Mouse (Mus musculus) E14TG2a.4 (cell line): ENCODE results near the gene Itpr2.

Source experiments
- CTCF ChIP-seq: conservative IDR thresholded peaks from 2 replicates; pipeline ENCODE4 v1.5.1; 2014; ENCODE audit warnings: low read length
- NANOG ChIP-seq: IDR thresholded peaks from 2 replicates; pipeline ENCODE4 v1.6.1; 2014; ENCODE audit warnings: borderline replicate concordance, low read length, mixed read lengths
- POU5F1 ChIP-seq: IDR thresholded peaks from 2 replicates; pipeline ENCODE4 v1.6.1; 2014; ENCODE audit warnings: low read length, borderline replicate concordance

DNA sequence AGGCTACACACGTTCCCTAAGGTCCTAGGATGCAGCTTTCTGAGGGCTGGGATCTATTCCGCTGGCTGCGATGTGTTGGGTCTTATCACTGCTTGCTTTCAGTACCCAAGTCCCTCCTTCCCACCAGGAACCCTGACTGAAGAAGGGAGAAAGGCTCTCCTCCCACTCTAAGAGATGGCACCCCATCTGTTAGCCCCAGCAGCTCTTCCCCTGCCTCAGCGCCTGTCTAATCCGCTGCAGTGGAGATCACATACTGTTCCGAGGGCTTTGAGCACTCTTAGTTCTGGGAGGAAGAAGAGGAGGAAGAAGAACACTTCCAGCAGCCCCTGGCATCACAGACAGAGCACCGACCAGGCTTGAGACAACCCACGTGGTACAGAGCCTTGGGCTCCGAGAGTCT is 14.9 kb downstream of the Itpr2 start:
- TF ChIP-seq CTCF = no peak
- no peak for TF ChIP-seq NANOG
- TF ChIP-seq POU5F1 = no peak
